Mouse (Mus musculus): ENCODE results near the gene Invs.

DNA sequence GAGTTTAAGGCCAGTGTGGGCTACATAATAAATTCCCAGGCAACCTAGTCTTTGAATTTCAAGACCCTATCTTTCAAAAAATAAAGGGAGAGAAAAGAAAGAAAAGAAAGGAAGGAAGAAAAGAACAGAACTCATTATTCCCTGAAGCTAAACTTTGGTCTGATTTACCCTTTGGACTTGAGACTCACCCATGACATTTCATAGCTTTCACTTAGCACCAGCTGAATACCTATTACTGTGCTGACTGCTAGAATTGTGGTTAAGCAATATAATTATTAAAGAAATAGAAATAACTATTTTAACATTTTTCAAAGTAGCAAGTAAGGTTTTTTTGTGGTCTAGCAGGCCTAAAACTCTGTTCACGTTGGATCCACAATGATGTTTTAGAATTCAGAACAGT, 1.6 kb downstream of the Invs start:
- TF ChIP-seq CTCF (IDR thresholded peaks at IDR 0.05; ENCODE audit: borderline replicate concordance, control insufficient read depth, extremely low read depth, insufficient read depth, low read length, poor library complexity) = no peak
- no peak for TF ChIP-seq POLR2A (IDR thresholded peaks at IDR 0.05; ENCODE audit: control insufficient read depth, extremely low read depth, insufficient read depth, low read length, poor library complexity)

All from thymus, adult 2 months (tissue).